Mouse (Mus musculus): ENCODE data around the gene Csnk1g2.

Csnk1g2 gene

DNA sequence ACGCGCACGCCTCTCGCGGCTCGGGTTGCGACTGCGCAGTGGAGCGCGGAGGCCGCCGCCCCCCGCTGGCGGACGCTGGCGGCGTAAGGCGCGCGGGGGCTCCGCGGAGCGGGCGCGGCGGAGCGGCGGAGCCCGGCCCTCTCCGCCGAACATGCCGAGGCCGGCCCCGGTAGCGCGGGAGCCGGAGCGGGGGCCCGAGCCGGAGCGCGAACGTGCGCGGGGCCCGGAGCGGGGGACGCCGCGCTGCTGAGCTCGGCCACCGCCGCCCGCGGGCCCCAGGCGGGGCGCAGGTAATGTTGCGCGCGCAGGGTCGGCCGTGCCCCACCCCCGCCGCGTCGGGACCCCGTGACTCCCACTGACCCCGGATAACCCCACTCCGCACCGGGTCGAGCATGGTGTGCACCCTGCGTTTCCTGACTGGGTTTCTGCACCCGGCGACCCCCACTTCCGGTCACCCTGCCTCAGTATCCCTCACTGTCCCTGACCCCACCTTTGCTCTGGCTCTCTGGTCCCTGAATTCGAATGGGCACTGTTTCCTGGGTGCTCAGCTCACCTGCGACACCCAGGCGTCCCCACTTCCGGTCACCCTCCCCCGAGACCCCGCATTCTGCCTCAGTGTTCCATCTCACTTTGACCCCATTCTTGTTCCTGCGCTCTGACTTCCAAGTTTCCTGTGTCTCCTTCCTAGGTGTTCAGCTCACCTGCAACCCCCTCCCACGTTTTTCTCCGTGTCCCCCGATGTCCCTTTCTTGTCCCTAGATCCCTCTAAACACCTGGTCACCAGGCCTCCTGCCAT lies at the start of gene Csnk1g2:
Gene Csnk1g2, plus strand, starts transcription at position 178 of the 796 bp plus-strand sequence.
- in situ Hi-C loops (cut with MboI, MseI): no loop called here

DNA sequence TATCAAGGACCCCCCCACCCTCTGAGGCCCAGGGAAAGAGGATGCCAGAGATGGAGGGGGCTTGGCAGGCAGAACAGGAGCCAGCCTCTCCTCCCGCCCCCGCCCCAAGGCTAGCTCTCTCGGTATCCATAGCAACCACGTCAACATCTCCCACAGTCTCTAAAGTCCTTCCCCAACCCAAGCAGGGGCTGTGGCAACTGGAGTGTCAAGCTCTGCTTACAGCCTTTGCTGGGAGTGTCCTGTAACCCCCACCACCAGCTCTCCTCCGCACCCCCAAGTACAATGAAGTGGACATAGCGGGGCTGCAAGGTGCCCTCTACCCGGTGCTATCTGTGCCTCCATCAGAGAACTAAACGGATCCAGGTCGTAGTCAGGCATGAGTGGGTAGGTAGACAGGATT lies 48.7 kb upstream of the Csnk1g2 start:
- in situ Hi-C loops (cut with MboI, MseI): no loop called here

DNA sequence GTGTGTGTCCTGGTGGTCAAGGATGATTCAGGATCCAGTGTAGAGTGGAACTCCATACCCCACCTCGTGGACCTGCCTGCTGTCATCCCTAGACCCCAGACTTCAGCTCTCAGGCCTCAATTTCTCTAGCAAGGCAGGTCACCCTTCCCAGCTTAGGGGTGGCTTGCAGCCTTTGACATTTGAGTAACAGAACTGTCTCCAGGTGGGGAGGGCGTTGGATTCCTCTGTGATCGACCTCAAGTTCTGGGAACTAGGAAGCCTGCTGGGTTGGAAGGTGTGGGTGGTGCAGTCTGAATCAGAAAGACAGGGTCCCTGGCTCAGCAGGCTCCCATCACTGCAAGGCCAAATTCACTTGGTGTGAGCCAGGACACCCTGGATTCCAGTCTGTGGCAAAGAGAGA lies 47.7 kb upstream of the Csnk1g2 start:
- in situ Hi-C loops (cut with MboI, MseI): loop anchor here (5.0 kb wide), 1 partner anchor 102 kb away; the partner anchor contains the start of gene Mknk2

DNA sequence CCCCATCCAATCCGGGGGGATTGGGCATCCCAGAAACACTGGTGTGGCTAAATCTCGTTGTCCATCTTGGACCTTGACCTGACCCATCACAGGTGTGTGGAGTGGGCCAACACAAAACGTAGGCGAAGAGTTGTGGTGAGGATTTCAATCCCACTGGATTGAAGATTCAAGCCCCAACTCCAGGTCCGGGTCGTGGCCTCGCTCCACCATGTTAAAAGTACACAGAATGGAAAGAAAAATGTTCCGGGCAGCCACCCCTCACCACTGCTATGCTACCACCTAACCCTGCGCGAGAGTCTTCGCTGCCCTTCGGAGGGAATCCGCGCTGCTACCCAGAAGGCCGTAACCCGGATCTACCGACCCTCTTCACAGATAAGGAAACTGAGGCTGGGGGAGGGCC lies 46.7 kb upstream of the Csnk1g2 start:
- in situ Hi-C loops (cut with MboI, MseI): loop anchor here (5.0 kb wide), 1 partner anchor 101 kb away; the partner anchor contains the start of gene Mknk2

DNA sequence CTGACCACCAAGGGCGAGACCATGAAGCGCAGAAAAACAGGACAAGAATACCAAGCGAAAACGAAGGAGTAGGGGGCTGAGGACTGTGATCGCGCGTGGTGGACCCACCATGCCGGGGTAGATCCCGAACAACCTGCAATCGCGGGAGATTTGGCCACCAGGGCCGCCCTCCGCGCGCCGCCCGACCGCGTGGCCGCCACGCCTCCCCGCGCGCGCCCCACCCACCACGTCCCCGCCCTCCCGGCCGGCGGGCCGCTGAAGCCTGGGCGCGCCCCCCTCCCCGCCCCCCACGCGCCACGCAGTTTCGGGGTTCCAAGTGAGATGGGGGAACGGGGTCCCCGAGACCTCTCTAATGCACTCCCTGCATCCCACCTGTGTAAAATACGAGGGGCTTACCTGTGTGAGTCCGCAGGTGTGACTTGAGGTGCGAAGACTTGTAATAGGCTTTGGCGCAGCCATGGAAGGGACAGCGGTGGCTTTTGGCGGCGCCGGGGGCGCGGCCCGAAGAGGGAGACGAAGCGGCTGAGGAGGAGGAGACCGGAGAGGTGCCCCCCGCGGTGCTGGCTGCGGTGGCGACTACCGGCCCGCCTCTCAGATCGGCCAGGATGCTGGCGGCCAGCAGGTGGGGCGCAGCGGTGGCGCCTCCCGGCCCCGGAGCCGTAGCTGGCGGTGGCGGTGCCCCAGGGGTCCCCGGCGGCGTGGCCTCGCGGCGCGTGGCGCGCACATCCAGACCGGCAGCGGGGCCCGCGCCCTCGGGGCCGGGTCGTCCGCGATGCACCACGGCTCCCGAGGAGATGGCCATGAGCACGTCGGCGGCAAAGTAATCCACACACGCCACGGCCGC lies 46.1 kb upstream of the Csnk1g2 start:
- in situ Hi-C loops (cut with MboI, MseI): loop anchor here (5.0 kb wide), 1 partner anchor 101 kb away; the partner anchor contains the start of gene Mknk2

DNA sequence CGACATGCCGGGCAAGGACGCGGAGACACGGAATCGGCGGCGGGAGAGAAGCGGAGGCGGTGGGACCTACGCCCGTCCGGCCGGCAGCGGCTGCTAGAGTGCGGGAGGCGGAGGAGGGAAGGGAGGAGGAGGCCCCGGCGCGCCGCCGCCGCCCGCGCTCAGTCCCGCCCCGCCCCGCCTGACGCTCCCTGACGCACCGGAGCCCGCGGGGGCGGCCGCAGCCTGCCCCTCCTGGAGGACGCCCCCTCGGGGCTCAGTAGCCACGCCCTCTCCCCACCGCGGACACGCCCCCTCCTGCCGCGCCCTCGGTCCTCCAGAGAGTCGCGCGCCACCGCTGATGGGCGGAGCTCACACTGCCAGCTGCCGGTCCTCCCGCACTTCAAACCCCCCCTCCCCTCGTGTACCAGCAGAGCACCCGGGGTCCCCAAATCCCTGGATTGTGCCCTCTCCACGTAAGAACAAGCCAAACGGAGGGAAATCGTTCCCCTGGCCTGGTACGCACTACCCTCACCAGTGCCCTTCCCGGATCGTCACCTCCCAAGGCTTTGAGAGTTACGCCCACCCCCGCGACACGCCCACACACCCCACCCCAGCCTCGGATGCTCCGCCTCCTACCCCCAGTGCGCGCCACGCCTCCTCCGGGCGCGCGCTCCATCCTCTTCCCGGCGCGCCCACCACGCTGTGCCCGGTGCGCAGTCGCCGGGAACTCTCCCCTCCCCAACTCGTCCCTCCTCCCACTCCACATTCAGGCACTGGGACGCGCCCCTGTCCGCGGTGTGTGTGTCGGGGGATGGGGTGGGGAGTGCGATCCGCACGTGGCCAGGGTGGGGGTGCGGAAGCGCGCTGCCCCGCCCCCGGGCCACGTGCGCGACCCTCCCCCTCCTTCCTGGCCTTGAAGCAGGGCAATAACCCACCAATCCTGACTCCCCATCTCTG lies 45.2 kb upstream of the Csnk1g2 start, which contains the start of gene Klf16:
Gene Klf16, minus strand, starts transcription at position 127 of the 936 bp plus-strand sequence.
- in situ Hi-C loops (cut with MboI, MseI): loop anchor here (5.0 kb wide), 1 partner anchor 100 kb away; the partner anchor contains the start of gene Mknk2

DNA sequence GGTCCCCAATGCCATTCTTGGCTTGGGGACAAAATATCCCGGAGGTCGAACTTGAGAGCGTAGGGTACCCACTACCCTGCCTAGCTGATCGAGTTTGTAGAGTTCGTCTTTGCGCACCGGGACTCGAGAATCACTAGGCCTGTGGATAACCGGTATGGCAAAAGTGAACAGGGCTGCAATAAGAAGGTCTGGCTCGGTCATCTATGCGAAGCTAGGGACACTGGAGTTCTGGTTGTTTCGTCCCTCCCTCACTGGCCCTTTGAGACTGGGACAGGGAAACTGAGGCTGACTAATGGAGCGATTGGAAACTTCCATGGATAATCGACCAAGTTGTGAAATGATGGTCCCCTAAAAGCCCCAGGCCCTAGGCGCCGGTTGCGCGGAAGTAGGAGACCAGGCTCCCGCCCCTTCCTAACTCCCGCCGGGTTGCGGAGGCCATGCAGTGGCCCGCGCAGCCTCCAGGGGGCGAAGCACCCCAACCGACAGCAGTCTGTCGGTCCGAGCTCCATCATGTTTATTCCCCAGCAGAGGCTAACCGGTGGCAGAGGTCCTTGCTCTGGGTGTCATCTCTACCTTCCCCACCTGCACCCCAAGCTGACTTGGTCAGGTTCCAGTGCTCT lies 44.4 kb upstream of the Csnk1g2 start:
- in situ Hi-C loops (cut with MboI, MseI): loop anchor here (5.0 kb wide), 1 partner anchor 99 kb away; the partner anchor contains the start of gene Mknk2

DNA sequence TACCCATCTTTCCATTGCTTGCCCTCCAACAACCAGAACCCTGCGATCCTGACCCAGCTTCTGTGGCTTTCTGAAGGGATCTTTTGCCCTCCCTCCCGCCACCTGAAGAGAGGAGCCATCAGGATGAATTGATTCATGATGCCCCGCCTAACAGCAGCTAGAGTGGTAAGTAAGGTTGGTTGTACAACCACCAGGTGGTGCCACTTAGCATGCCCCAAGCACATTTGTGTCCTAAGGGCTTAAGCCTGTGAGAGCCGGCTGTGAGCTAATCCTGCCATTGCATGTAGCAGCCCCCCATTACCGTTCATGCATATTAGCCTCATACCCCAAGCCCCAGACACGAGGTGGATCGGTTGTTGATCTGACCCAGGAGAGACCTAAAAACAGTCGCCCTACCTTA lies 43.7 kb upstream of the Csnk1g2 start:
- in situ Hi-C loops (cut with MboI, MseI): loop anchor here (5.0 kb wide), 1 partner anchor 98 kb away; the partner anchor contains the start of gene Mknk2

DNA sequence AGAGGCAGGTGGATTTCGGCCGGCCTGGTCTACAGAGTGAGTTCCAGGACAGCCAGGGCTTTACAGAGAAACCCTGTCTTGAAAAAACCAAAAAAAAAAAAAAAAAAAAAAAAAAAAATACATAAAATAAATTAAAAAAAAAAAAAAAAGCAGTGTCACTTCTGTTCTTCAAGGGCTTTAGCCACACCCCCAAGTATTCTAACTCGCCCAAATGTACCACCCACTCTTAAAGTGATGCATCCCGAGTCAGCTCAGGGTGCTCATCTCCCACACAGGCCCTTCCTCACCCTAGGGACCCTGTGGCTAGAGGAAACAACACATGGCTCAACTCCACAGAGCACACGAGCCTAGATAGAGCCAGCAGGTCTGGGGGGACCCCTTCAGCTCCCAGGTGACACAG lies 39.6 kb upstream of the Csnk1g2 start:
- in situ Hi-C loops (cut with MboI, MseI): no loop called here

DNA sequence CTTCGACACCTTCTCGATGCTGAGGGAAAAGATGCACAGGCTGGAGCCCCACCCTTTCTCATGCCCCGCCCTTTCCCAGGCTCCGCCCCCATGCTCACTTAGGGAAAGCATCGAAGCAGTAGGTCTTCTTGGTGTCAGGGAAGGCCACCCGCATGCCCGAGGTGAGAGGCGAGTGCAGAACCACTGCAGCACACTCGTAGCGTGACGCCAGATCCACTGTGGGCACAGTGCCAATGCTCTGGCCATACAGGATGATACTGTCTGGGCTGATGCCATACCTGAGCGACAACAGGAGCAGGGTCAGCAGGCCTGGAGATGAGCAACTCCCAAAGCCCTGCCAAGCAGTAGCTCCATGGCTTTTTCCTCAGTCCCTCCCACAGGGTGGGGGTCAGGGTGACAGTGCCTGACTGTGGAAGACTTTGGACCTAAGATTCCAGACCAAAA lies 38.6 kb upstream of the Csnk1g2 start:
- in situ Hi-C loops (cut with MboI, MseI): no loop called here

DNA sequence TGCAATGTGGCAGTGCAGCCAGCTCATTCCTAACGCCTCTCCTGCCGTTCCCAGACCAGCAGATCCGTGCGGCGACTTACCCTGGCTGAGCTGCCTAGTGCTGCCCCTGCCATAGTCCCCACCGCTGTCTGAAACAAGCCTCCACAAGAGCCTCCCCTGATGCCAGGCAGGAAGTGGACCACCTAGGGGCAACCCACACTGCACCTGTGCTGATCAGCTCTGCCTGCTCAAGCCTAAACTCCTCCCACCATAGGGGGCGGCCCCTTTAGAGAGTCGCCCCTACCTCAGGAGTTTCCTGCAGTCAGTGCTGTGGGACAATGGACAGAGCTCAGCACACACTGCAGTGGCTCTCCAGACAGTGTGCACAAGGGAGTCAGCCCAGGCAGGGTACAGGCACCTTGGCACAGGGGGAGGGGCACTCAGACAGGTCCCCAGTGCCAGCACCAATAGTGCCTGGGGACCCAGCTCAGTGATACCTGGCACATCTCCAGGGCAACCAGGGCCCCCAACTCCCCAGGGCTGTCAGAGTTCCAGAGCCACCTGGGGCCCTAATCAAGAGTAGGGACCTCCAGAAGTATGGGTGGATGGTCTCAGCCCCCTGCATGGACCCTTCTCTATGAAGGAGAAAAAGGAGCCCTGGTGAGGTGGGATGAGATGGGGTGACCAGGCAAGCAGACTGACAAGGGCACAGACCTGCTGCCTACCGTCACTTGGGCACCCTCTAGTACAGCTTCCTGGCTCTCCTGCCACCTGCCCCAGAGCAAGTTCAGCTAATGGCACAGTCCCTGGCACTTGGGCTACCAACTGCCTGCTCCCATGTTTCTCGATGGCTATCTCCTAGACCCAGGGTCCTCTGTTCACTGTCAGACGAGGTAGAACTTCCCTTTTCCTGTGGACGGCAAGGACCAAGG lies 37.7 kb upstream of the Csnk1g2 start:
- in situ Hi-C loops (cut with MboI, MseI): no loop called here

DNA sequence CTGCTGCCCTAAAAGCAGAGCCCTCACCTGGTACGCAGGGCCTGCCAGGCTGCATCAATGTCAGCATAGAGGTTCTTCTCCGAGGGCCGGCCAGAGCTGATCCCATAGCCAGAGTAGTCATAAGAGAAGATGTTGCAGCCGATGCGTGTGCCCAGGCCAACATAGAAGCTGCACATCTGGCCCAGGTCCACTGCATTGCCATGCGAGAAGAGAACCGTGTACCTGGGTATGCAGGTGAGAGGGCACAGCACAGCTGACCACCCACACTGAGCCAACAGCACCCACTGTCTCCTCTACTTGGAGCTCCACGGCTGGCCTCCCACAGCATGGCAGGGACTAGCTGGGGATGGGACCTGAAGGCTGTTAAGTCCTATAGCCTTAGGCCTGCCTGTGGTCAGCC lies 37.1 kb upstream of the Csnk1g2 start:
- in situ Hi-C loops (cut with MboI, MseI): no loop called here

DNA sequence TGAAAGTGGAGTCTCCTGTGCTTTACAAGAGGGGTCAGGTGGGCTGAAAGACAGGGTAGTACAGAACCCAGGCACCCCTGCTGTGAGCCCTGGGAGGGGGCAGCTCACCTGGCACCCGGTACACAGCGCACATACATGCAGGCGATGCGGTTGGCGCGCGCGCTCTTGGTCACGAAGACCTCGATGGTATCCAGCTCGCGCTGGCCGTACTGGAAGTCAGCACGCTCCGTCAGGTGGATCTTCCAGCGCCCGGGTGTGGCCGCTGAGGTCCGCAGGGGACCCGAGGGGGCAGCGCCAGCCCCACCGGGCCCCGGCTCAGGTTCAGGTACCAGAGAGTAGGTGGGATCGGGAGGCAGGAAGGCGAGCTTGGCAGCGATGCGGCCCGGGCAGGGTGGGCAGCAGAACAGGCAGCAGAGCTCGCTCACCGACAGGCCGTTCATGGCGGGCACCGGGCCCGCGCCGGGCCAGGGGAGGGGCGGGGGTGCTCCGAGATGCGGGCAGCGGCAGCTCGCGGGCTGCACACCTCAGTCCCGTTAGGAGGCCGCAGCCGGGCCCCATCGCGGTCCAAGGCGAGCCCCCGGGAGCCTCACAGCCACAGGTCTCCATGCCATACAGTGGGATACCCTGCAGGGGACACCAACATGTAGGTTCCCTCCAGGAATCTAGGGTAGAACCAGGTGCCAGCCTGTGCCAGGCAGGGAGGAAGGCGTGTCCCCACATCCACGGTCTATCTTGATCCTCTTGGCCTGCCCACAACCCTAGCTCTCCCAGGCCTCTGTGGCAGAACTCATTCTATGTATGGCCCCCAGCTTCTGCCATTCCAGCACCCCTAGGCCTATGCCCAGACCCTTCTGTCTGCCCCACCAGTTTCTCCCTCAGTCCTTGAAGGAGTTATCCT lies 36.0 kb upstream of the Csnk1g2 start:
- in situ Hi-C loops (cut with MboI, MseI): no loop called here

DNA sequence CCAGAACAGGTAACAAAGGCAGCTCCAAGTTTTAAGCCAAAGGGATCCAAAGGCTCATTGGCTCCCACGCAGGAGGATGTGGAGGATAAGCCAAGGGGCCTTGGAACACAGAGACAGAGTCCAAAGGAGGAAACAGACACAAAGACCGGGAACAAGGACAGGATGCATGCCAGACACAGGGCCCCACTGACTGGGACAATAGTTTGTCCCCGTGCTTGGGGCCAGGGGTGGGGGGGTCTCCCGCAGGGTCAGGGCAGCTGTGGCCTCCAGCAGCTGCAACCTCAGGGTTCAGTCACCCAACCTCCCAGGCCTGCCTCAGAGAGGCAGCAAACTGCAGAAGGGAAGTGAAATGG lies 35.4 kb upstream of the Csnk1g2 start:
- in situ Hi-C loops (cut with MboI, MseI): no loop called here

DNA sequence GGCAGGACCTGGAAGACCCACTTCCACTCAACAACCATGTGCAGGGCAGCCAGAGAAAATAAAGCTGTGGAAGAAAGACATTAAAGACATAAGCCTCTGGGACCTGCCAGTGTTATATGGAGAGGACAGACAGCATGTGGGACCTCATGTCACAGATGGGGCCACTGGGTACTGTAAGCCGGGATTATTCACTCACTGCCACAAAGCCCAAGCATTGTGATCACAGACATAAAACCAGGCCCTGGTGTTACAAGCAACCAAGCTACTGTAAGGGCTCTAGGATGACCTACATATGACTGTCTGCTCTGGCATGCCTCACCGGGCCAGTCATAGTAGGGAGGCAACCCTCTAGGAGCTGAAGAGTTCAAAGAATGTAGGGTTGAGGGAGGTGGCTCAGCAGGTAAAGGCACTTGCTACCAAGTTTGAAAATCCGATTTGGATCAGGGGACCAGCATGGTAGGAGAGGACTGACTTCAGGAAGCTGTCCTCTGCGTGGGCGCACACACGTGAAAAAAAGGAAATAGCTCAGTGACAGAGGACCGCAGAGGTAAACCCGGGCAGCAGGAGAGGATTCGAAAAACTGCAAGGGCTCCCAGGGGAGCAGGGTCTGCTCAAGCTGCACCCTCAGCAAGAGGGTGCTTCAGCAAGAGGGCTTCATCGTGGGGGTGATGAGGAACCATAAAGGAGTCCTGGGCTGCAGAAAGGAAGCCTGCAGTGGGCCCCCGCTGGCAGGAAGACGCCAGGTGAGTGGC lies 33.3 kb upstream of the Csnk1g2 start:
- in situ Hi-C loops (cut with MboI, MseI): no loop called here

DNA sequence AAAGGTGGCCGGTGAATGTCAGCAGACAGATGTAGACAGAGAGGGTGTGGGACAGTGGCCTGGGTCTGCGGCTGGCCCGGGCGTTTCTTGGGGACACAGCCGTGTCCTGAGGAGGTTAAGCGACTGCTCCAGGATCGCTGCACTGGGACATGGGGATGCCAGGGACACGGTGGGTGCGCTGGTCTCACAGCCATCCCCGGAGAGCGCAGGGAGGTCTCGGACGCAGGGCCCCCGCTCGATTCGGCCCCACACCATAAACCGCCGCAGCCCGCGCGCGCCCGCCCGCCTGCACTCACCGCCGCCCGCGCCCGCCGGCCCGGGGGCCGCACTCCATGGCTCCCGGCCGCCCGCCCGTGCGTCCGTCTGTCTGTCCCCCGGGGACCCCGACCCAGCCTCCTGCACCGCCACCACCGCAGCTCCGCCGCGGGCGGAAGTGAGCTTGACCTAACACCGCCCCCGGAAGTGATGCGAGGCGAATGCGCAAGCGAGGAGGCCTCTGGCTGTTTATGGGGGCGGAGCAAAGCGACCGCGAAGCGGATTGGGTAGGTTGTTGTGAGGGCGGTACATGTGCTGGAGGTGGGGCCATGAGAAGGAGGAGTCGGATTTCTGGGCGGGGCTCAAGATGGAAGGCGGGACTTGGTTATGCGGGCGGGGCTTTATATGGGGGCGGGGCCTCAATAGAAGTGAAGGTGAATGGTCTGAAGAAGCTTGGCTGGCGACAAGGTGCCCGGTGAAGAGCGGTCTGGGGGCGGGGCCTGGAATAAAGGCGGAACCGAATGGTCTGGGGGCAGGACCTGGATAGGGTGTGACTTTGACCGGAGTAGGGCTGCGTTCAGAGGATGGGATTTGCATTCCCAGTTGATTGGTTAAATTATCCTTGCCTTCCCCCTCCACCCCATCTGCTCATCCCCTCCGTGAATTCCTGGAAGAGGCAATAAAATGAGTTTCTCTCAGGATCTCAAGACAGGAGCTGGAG lies 32.5 kb upstream of the Csnk1g2 start, which contains the start of gene Abhd17a:
Gene Abhd17a, minus strand, starts transcription at position 463 of the 976 bp plus-strand sequence.
- in situ Hi-C loops (cut with MboI, MseI): no loop called here

DNA sequence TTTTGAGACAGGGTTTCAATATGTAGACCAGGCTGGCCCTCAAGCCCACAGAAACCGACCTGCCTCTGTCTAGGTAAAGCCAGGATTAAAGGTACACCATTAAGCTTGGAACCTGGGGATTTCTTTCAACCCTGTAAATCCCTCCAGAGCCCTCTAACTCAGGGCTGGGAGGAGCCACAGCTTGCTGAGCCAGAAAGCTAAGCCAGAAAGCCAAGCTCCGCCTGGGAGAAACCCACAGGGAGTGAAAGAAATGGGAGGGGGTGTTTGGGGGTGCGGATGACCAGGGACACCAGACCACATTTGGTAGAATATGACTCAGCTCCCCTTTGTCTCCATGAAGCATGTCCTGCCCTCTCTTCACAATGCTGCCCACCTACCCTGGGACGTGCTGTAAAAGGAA lies 26.3 kb upstream of the Csnk1g2 start:
- in situ Hi-C loops (cut with MboI, MseI): no loop called here
